Mouse (Mus musculus): Measurements from ENCODE around the gene Rtp3.

The Rtp3 gene

DNA sequence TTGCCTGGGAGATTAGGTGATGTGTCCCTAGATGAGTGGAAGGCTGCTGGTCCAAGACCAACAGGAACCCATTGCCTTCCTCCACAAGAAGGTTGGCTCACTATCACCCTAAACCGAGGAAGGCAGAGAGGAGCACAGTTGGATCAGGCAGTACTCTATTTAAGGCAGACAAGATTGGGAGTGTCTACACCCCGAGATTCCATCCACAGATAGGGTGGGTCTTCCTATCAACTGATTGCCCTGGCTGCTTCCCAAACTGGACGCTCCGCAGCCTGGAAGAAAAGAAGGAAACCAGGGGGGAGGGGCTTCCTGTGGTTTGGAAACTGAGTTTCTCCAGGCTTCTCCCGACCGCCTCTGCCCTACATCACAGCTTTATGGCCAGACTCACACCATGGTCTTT lies at the start of gene Rtp3:
TSS of gene Rtp3 (minus strand) at position 380 of the 400 bp plus-strand sequence.
- CTCF ChIA-PET, result no interaction called here

GRCm38 (mm10) chr9:111039966-111040365 lies 49.6 kb upstream of the Rtp3 start:
- CTCF ChIA-PET, result no interaction called here

- CTCF ChIA-PET, result no interaction called here
Measured at GRCm38 (mm10) chr9:111033717-111034116, 43.3 kb upstream of the Rtp3 start.

GRCm38 (mm10) chr9:111026791-111027190 lies 36.4 kb upstream of the Rtp3 start:
- CTCF ChIA-PET, result no interaction called here

DNA sequence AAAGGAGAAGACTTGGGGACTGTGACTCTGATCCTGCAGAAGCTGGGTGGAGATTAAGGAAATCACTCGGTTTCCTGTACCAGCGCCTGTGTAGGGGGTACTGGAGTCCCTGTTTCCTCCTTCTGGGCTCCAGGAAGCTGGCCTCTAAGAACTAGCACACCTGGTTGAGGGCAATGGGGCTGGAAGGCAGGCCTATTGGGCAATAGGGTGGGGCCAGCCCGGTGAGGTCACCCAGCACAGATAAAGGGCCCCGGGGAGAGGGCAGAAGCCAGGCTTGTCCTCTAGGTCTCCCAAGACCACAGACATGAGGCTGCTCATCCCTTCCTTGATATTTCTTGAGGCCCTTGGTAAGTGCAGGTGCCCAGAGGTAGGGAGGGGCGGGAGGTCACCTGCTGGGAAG lies 28.6 kb upstream of the Rtp3 start, which contains the start of gene Ltf:
TSS of gene Ltf (plus strand) at position 250 of the 400 bp plus-strand sequence.
- CTCF ChIA-PET, result no interaction called here

GRCm38 (mm10) chr9:111015658-111016057 lies 25.3 kb upstream of the Rtp3 start:
- CTCF ChIA-PET, result no interaction called here

DNA sequence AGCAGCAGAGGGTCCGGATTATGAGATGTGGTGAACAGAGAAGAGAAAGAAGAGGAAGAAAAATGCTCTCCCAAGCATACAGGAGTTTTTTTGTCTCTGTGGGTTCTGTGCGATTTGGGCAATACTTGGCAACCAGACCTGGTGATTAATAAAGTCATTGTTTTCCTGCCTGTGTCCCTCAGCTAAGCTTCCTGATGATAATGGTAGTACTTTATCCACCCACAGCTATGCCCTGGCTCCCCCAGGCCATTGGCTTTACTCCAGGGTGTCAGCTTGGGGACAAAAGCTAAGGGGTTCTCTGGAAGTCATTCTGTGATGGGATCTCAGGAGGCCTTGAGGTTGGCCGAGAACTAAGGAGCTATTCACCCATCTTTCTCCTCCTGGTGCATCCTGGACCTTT lies 21.7 kb upstream of the Rtp3 start:
- CTCF ChIA-PET, result no interaction called here

- CTCF ChIA-PET, result no interaction called here
Measured at GRCm38 (mm10) chr9:111011550-111011949, 21.2 kb upstream of the Rtp3 start.

DNA sequence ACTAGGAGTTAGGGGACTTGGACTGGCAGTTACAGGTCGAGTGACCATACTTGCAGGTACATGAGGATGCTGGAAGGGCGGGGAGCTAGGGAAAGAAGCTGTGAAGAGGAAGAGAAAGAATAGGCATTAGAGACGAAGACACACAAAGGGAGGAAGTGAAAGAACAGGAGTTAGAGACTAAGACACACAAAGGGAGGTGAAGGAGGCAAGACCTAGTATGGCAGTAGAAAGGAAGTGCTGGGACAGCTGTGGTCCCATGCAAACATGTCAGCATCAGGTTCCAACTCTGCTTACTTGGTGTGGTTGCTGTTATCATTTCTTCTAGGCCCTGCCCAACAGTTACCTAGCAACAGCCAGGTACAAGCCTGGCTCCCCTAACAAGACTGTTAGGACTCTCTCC lies 19.4 kb upstream of the Rtp3 start:
- CTCF ChIA-PET, result no interaction called here

GRCm38 (mm10) chr9:111006544-111006943 lies 16.2 kb upstream of the Rtp3 start:
- CTCF ChIA-PET, result no interaction called here

GRCm38 (mm10) chr9:111003279-111003678 lies 12.9 kb upstream of the Rtp3 start:
- CTCF ChIA-PET, result no interaction called here

- CTCF ChIA-PET, result no interaction called here
Measured at GRCm38 (mm10) chr9:111001621-111002020, 11.2 kb upstream of the Rtp3 start.

DNA sequence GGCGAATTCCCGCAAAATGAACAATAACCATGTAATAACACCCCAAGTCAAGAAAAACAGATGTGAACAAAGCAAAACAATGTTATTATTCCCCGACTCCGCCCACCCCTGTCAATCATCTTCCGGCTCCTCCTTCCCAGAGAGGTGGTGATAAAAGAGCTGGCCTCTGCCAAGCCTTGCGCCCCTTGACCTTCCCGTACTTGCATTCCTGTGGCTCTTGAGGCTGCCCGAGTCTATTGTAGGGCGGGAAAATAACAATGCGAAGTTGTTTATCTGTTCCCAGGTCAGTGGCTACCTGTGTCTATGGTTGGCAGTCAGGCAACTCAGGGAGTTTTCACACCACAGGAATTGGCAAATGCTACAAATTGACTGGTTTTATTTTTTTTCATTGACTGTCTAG lies 9.5 kb upstream of the Rtp3 start:
- CTCF ChIA-PET, result interaction anchor here (0.7 kb wide), 1 partner anchor 20 kb away, joined by 3 read pairs; no protein-coding TSS in a partner anchor

- CTCF ChIA-PET, result interaction anchor here (0.7 kb wide), 1 partner anchor 21 kb away, joined by 3 read pairs; no protein-coding TSS in a partner anchor
Measured at GRCm38 (mm10) chr9:110999056-110999455, 8.7 kb upstream of the Rtp3 start.

DNA sequence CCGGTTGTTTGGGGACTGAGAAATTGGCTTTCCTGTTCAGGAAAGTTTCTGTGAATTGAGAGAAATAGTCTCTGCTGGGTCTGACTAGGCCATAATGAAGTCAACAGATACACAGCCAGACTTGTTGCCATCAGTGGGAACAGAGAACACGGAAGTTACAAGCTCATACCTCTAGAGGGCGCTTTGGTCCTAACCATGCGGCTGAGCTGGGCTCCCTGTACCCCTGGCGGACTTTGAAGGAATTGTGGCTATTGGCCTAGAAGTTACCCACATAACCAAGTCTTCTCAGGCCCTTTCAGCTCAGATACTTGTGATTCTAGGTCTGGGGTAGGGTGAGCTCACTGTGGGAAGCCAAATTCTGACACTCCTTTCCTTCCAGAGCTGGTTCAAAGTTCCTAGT lies 6.9 kb upstream of the Rtp3 start:
- CTCF ChIA-PET, result interaction anchor here (0.5 to 0.6 kb wide), 2 partner anchors 226 to 656 kb away, joined by 3 to 7 read pairs; no protein-coding TSS in a partner anchor

- CTCF ChIA-PET, result no interaction called here
Measured at GRCm38 (mm10) chr9:110994716-110995172, 4.4 kb upstream of the Rtp3 start.

GRCm38 (mm10) chr9:110993281-110993709 lies 2.9 kb upstream of the Rtp3 start:
- CTCF ChIA-PET, result interaction anchor here (0.6 kb wide), 1 partner anchor 209 kb away, joined by 3 read pairs; no protein-coding TSS in a partner anchor

- CTCF ChIA-PET, result interaction anchor here (0.6 kb wide), 1 partner anchor 753 kb away, joined by 4 read pairs; no protein-coding TSS in a partner anchor
Measured at GRCm38 (mm10) chr9:110989543-110989942, 840 bp downstream of the Rtp3 start.

- CTCF ChIA-PET, result interaction anchor here (0.6 kb wide), 1 partner anchor 753 kb away, joined by 4 read pairs; no protein-coding TSS in a partner anchor
Measured at GRCm38 (mm10) chr9:110989141-110989540, 1.2 kb downstream of the Rtp3 start.

GRCm38 (mm10) chr9:110988078-110988477 lies 2.3 kb downstream of the Rtp3 start:
- CTCF ChIA-PET, result interaction anchor here (0.6 kb wide), 1 partner anchor 109 kb away, joined by 5 read pairs; no protein-coding TSS in a partner anchor

DNA sequence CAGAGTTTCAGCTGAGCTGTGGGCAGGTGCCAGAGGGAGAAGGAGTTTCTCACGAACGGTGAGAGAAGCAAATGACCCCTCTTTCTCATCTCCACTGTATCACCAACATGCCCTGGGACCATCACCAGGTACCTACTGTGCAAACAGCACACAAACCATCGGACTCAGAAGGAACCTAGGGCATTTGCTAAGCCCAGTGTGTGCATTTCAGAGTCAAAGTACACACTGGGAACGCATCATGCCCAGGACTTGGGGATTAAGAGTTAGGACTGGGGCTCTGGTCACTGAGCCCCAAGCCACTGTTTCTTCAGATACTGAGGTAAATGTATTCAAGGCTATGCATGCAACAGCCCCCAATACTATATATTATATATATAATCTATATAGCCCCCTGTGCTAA lies 3.1 kb downstream of the Rtp3 start:
- CTCF ChIA-PET, result no interaction called here

- CTCF ChIA-PET, result no interaction called here
Measured at GRCm38 (mm10) chr9:110985951-110986350, 4.4 kb downstream of the Rtp3 start.

GRCm38 (mm10) chr9:110985541-110985940 lies 4.8 kb downstream of the Rtp3 start:
- CTCF ChIA-PET, result no interaction called here

DNA sequence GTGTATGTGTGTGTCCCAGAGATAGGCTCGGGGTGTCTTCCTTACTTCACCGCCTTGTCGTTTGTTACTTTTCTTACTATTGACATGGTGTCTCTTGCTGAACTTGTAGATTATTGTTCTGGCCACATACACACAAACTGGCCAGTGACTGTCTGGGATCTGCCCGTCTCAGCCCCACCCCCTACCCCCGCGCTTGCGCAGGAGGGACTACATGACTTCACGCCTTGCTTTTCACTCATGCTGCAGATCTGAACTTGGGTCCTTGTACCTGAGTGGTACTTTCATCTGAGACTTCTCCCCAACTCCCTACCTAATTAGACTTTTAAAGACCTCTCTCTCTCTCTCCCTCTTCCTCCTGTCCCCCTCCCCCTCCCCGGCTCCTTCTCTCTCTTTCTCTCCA lies 6.3 kb downstream of the Rtp3 start:
- CTCF ChIA-PET, result no interaction called here

All from spleen, embryonic (tissue).